Mouse (Mus musculus) testis, postnatal 10 days (tissue): ENCODE measurements around the gene Tmem178b.
A peak's percentile ranks its signal among the peaks of the same experiment; 100 is the strongest.

Experiments
- DNase-seq: peaks from one replicate; pipeline ENCODE4 v3.0.0; 2021; ENCODE audit warnings: low spot score

Gene Tmem178b

GRCm38 (mm10) chr6:39917729-39918128 is 44.7 kb downstream of the Tmem178b start:
- DNase-seq = no peak

DNA sequence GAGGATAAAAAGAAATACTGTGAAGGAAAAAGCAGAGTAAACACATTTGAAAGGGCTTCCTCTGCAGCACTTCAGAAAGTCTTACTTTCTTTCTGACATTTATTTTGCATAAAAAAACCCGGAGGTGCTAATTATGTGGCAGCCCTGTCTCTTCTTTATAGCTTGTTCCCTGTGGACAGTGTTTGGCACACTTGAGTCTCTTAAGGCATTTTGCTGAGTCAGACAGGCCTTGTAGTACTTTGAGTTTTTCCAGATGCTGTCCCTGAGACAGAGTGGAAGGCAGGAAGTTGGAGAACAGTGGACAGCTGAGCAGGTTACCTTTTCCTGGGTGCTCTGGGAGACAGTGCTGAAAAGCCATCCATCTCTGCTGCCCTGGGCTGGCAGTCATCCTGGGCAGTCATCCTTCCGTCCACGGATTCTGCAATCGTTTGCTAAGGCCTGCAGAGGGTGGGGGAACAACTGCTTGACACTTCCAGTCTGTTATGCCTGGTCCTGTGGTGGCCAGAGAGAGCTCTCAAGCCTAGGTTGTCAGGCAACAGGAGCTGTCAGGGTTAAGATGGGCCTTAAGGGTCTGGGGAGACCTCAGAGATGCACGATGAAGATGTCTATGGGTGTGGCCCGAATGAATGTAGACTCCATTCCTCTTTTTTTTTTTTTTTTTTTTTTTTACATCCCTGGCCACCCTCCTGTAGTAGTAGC is 46.1 kb downstream of the Tmem178b start:
- DNase-seq = no peak

- no peak for DNase-seq
Observed at GRCm38 (mm10) chr6:39926442-39926841, 53.4 kb downstream of the Tmem178b start.

DNA sequence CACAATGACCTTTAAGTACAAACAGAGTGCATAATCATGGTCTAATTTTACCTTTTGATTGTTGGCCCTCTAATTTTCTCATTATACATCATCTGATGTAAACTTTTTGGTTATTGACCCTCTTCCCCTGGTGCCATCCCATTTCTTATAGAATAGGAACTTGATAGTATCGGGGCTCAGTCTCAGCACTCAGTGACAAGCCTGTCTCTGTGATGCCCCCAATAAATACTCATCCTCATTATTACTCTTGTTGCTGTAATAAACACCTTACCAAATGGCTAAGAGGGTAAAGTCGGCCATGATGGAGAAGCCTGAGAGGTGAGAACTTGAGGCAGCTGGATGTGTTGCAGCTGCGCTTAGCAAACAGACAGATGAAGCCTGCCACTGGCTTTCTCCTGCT is 63.5 kb downstream of the Tmem178b start:
- DNase-seq = no peak

DNA sequence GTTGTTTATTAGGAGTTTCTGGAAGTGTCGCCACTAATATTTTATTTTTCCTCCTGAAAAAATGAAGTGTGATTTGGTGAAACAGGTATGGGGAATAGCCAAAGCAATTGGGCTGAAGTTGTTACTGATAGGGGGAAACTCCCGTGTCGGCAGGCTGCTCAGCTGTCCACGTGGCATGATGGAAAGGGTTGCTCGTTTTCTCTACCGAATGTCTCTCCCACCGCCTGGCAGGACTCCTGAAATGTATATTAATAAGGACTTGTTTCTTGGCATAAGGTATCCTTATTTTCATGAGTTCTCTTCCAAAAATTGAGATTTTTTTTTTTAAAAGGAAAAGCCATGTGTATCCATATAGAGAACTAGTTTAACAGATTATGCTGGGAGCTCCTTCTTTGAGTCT is 67.8 kb downstream of the Tmem178b start:
- no peak for DNase-seq

GRCm38 (mm10) chr6:39944854-39945253 is 71.8 kb downstream of the Tmem178b start:
- DNase-seq = no peak

DNA sequence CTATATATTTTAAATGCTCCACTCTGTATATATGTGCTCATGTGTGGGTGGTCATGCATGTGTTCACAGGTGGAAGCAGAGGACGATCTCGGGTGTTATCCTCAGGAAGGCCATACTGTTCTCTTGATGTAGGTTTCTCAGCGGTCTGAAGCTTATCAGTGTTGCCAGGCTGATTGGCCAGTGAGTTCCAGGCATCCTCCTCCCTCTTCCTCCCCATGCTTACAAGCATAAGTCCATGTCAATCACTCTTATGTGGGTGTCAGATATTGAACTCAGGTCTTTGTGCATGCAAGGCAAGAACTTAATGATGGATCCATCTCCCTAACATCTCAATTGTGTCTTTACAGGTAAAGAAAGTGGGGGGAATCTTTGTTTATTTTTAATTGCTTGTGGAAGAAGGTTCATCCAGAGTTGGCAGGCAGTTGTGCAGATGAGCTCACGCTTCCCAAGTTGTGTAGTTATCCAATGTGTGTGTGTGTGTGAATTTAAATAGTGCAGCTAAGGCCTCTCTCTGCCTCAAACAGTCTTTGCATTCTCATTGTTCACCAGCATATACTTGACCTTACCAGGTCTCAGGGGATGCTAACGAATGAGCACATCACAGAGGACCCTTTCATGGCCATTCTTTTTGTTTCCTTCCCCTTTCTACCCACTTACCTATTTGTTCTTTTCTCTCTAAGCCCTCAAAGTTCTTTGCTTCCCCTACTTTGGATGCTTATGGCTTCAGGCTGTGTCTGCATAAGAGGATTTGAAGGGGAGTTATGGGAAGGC is 72.8 kb downstream of the Tmem178b start:
- DNase-seq = no peak

DNA sequence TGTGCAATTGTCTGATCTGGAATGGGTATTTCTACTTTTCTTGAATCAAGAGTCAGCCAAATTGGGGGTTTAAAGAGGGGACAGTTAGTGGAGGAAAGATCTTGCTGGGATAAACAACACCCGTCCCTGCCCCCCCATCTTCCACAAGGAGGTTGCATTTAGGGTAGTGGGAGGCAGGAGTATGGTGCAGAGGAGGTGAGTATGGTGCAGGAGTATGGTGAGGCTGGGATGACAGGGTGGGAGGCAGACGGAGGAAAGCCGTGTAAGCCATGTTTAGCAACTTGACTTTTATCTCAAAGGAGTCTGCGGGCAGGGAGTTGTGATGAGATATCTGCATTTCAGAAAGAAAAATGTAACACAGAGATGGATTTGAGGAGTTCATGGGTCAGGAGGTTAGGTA is 73.5 kb downstream of the Tmem178b start:
- DNase-seq = no peak

GRCm38 (mm10) chr6:39953951-39954350 is 80.9 kb downstream of the Tmem178b start:
- DNase-seq = no peak

- DNase-seq = no peak
Observed at GRCm38 (mm10) chr6:39955211-39955610, 82.1 kb downstream of the Tmem178b start.

DNA sequence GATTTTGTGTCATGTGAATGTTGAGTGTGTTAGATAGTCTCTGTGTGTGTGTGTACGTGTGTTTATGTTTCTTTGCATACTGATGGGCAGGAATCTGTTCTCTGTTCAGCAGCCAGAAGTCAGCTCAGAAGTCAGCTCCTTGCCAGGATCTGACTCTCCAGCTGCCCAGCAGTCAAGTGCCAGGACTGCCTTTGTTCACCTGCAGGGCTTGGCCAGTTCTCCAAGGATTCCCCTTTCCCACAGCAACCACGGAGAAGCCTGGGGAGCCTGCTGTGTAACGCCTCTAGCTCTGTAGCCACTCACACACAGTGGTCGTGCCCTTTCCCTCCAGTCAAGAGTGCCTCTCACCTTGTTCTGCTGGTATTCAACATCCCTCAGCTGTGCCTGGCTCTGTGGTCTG is 91.5 kb downstream of the Tmem178b start:
- DNase-seq = no peak

DNA sequence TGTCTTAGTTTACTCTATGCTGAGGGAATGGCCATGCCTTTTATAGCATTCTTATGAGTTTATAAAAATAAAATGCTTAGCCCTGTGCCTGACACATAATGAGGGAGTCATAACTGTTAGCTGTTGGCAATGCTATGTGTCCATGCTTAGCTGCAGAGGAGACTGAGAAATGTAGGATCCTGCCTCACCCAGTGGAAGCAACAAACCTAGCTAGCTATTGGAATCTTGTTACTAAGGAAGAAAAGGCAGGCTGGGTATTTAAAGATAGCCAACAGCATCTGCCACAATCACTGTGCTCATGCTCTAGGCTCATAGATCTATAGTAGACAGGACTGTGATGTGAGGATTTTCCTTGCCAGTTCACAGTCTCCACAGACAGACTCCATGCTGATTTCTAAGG is 97.2 kb downstream of the Tmem178b start:
- DNase-seq = no peak

- no peak for DNase-seq
Observed at GRCm38 (mm10) chr6:39978942-39979341, 105.9 kb downstream of the Tmem178b start.

DNA sequence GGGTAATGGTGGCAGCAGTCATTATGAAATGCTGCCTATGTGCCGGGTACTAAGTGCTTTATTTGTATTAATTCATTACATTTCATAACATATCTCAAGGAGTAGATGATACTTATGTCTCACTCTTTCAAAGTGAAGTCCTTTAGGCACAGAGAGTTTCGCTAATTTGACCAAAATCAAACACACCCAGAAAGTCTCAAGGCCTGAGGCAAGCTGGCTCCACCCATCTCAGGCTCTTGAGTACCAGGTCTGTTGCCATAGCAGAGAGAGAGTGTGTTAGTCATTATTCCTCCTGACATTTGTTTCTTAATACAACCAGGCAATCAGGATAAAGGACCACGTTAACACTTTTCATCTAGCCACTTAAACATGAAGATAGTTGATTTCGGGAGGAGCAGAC is 117.7 kb downstream of the Tmem178b start:
- no peak for DNase-seq

DNA sequence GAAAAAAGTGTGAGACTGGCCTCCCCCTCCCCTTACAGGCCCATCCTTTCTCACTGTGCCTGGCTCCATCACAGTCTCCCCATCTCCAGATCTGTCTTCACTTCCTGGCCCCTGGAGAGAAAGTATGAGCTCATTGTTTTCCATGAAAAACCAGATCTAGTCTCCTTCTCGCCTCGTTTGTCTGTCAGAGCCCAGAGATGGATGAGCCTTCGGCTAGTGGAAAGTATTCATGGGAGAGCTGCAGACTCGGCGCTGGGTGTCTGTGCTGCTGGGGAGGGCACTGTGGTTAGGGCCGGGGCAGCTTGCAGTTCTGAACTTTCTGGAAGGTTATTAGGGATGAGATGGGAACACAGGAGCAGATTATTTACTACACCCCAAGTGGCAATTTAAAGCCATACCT is 118.9 kb downstream of the Tmem178b start:
- DNase-seq = no peak

GRCm38 (mm10) chr6:40006006-40006765 is 133.1 kb downstream of the Tmem178b start:
- DNase-seq = no peak

GRCm38 (mm10) chr6:40008166-40008907 is 135.3 kb downstream of the Tmem178b start:
- no peak for DNase-seq

DNA sequence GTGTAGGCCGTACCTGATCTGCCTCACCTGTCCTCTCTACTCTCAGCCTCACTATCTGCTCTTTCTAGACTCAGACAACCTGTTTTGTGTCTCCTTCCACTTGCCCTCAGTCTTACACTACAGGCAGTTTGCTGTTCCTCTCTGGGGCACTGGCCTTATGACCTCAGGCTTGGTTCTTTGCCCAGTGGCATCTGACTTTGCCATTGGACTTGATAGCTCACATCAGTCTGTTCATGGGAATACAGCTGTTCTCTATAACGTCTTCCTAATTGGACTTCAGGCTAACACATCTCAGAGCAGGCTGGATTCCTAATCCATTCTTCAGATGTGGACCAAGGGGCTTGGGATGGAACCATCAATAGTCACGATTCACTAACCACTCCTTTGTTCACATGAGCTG is 136.6 kb downstream of the Tmem178b start:
- DNase-seq = no peak

- DNase-seq = no peak
Observed at GRCm38 (mm10) chr6:40011066-40011465, 138.0 kb downstream of the Tmem178b start.

DNA sequence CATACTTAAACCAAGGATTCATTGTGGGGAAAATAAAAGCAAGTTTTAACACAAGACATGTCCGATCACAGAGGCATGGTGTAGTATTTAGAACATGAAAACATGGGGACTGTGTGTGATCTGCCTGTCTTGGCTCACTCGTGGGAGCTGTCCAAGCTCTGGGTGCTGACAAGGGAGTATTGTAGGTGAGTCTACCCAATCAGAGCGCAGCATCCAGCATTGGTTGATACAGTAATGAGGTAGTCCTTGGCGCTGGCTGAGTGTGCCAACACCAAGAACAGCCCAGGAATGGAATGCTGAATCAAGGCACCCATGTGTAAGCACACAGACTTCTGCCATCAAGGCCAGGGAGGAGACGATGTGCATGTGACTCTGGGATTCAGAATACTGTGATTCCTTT is 138.5 kb downstream of the Tmem178b start:
- peak; percentile 52 for DNase-seq

DNA sequence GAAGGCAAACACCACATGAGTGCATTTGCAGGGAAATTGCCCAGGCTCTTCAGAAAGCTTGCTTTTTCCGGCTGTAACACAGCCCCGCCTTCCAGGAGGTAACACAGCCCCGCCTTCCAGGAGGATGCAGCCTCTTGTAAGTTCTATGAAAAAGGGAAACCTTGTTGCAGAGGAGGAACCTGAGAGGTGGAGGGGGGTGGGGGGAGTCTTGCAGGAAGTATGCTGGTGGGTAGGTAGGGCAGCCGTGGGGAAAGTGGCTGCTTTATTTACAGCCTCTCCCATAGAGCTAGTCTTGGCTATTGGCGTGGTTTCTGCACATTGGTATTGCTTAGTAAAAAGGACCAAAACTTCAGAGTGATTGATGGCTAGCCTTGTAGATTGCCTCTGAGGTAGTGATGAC is 140.3 kb downstream of the Tmem178b start:
- DNase-seq = no peak

- no peak for DNase-seq
Observed at GRCm38 (mm10) chr6:40015185-40015584, 142.1 kb downstream of the Tmem178b start.
